Mouse (Mus musculus): ENCODE data around the gene Tmsb15b2.
"Not testable (repeated sequence)": the region's sequence is repeated elsewhere in the genome, so short reads cannot be mapped to it uniquely, and the experiment has no call there.

Gene Tmsb15b2

GRCm38 (mm10) chrX:136975397-136975796 lies at the start of gene Tmsb15b2:
Gene Tmsb15b2, minus strand, starts transcription at chrX:136975497.
- in situ Hi-C loops (cut with MboI, MseI) = not testable (repeated sequence)

- in situ Hi-C loops (cut with MboI, MseI) = loop anchor here (25.0 kb wide), 1 partner anchor 257 kb away; no protein-coding TSS in a partner anchor
Measured at GRCm38 (mm10) chrX:137019310-137019709, 44.0 kb upstream of the Tmsb15b2 start.

GRCm38 (mm10) chrX:137017668-137018067 lies 42.4 kb upstream of the Tmsb15b2 start:
- in situ Hi-C loops (cut with MboI, MseI) = loop anchor here (25.0 kb wide), 1 partner anchor 255 kb away; no protein-coding TSS in a partner anchor

GRCm38 (mm10) chrX:137015099-137015709 lies 39.9 kb upstream of the Tmsb15b2 start:
- in situ Hi-C loops (cut with MboI, MseI) = loop anchor here (25.0 kb wide), 1 partner anchor 253 kb away; no protein-coding TSS in a partner anchor

GRCm38 (mm10) chrX:136996256-136996655 lies 21.0 kb upstream of the Tmsb15b2 start:
- in situ Hi-C loops (cut with MboI, MseI) = no loop called here

- in situ Hi-C loops (cut with MboI, MseI) = no loop called here
Measured at GRCm38 (mm10) chrX:136993641-136994040, 18.3 kb upstream of the Tmsb15b2 start.

GRCm38 (mm10) chrX:136992978-136993547 lies 17.8 kb upstream of the Tmsb15b2 start, which contains the start of gene Zcchc18:
Gene Zcchc18, plus strand, starts transcription at chrX:136993155.
- in situ Hi-C loops (cut with MboI, MseI) = no loop called here

- in situ Hi-C loops (cut with MboI, MseI) = no loop called here
Measured at GRCm38 (mm10) chrX:136992191-136992965, 17.1 kb upstream of the Tmsb15b2 start.

- in situ Hi-C loops (cut with MboI, MseI) = no loop called here
Measured at GRCm38 (mm10) chrX:136991274-136991673, 16.0 kb upstream of the Tmsb15b2 start.

- in situ Hi-C loops (cut with MboI, MseI) = no loop called here
Measured at GRCm38 (mm10) chrX:136986039-136986438, 10.7 kb upstream of the Tmsb15b2 start.

- in situ Hi-C loops (cut with MboI, MseI) = no loop called here
Measured at GRCm38 (mm10) chrX:136978616-136979015, 3.3 kb upstream of the Tmsb15b2 start.

GRCm38 (mm10) chrX:136976424-136977084 lies 1.3 kb upstream of the Tmsb15b2 start, which contains the start of the genes Tmsb15l and Tmsb15b1:
Gene Tmsb15l, minus strand, starts transcription at chrX:136976869.
Gene Tmsb15b1, minus strand, starts transcription at chrX:136976874.
- in situ Hi-C loops (cut with MboI, MseI) = no loop called here

GRCm38 (mm10) chrX:136959688-136960087 lies 15.6 kb downstream of the Tmsb15b2 start:
- in situ Hi-C loops (cut with MboI, MseI) = no loop called here

GRCm38 (mm10) chrX:136958300-136958699 lies 17.0 kb downstream of the Tmsb15b2 start:
- in situ Hi-C loops (cut with MboI, MseI) = not testable (repeated sequence)

- in situ Hi-C loops (cut with MboI, MseI) = not testable (repeated sequence)
Measured at GRCm38 (mm10) chrX:136957583-136958279, 17.6 kb downstream of the Tmsb15b2 start.

- in situ Hi-C loops (cut with MboI, MseI) = no loop called here
Measured at GRCm38 (mm10) chrX:136937985-136938384, 37.3 kb downstream of the Tmsb15b2 start.

GRCm38 (mm10) chrX:136927031-136927430 lies 48.3 kb downstream of the Tmsb15b2 start, which contains the start of gene H2bfm:
Gene H2bfm, plus strand, starts transcription at chrX:136927325.
- in situ Hi-C loops (cut with MboI, MseI) = no loop called here

- in situ Hi-C loops (cut with MboI, MseI) = no loop called here
Measured at GRCm38 (mm10) chrX:136925863-136926262, 49.4 kb downstream of the Tmsb15b2 start.
